Mouse (Mus musculus) frontal cortex, adult (tissue): ENCODE measurements at regions not wholly inside any gene's neighbourhood (a gene's known extent, or its start where the extent isn't known, plus 50 kb on each side); places are given as distances from the start of the nearest gene placed in this dataset.
"Not testable (repeated sequence)": the region's sequence is repeated elsewhere in the genome, so short reads cannot be mapped to it uniquely, and the experiment has no call there.

Source experiments
- ATAC-seq: cut with Nextera tagmentation; 2 replicates; pipeline ENCODE4 v1.9.2; 2017; ENCODE audit warnings: mild to moderate bottlenecking, moderate library complexity, mixed read lengths; ENCODE audit not compliant: low TSS enrichment

- ATAC-seq = no peak
Observed at GRCm38 (mm10) chr8:126877039-126877365, 68.6 kb downstream of the Tomm20 start.

DNA sequence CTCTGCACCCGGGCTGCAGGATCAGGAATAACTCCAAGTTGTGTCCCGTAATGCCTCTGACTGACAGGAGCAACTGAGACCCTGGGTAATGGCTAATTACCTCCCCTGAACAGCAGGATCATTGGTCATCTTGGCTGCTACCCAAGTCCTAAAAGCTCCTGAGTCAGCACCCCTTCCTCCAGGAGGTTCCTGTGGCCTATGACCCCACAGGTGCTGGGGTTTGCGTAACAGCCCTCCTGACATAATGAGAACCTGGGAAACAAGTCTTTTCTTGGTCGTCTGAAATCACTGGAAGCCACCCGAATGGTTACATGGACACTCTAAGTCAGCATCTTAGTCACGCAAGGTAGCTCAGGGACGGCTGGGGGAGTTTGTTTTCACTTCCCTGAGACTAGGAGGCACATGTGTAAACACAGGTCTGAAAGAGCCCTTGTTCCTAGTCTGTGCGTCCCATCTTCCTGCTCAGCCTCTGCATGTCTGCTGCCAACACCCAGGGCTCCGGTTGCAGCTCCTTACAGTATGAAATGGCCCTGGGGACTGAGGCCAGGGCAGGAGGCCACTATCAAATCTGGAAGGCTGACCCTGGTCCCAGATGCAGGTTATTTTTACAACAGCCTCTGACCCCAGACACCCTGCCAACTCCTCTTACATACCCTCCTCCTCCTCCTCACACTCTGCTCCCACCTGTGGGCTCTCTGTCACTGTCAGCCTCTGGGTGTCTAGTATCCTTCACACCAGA, 69.2 kb downstream of the Tomm20 start:
- no peak for ATAC-seq

- ATAC-seq = no peak
Observed at GRCm38 (mm10) chr8:126875491-126876155, 70.0 kb downstream of the Tomm20 start.

GRCm38 (mm10) chr8:126874846-126875245, 70.8 kb downstream of the Tomm20 start:
- ATAC-seq = no peak

DNA sequence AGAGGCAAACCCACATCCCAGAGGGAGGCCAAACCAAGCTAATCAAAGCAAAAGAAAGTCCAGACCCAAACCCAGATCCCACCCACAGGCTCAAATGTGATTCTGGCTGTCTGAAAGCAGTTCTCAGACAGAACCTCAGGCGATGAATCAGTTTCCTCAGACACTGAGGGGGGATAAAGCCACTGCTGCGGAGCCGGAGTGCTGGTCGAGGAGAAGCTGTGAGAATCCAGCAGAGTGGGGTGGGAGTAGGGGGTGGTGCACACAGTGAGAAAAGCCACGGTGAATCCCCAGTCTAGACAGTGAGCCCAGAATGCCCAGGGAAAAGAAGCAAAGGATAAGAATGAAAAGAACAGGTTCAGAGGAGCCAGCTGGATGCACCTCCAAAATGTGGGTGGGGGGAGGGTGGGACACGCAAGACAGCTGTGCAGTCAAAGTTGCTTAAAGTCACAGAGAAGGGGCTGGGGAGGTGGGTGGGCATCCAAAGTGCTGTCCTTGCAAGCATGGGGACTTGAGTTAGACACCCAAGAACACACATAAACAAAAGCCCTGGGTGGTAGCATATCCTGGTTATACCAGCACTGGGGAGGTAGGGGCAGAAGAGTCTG, 71.4 kb downstream of the Tomm20 start:
- no peak for ATAC-seq

DNA sequence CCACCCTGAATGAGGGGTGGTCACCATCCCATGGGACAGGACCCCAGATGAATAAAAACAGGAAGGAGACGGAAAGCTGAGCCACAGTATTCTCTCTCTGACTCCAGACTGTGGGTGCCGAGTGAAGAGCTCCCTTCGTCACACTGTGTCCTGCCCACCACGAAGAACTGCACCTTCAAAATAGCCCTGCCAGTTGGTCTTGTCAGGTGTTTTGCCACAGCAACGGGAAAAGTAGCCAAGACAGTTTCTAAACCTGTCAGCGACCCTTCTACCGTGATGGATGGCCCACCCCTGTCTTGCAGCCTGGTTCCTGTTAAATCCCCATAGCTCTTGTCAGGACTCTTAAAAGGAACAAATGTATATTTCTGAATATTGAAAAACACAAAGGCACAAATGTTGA, 72.3 kb downstream of the Tomm20 start:
- no peak for ATAC-seq

- ATAC-seq = peak; percentile 21; the same call in 1 of the 2 replicates
Observed at GRCm38 (mm10) chr8:126872574-126872973, 73.1 kb downstream of the Tomm20 start.

- ATAC-seq = peak; percentile 62
Observed at GRCm38 (mm10) chr8:126872133-126872532, 73.5 kb downstream of the Tomm20 start.

DNA sequence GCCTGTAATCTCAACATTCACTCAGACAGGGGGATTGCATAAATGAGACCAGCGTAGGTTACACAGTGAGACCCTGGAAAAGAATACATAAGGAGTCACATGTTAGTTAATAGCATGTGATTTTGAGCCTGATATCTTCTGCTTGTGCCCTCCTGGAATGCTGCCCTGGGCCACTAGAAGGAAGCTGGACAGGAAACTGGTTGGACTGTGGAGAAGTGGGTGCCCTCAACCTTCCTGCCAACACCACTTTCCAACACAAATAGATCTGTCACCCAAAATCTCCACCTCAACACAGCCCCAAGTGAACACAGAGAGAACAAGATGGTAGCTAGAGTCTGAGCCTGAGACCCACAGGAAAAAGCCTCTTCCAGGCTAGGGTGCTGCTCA, 76.2 kb downstream of the Tomm20 start:
- no peak for ATAC-seq

GRCm38 (mm10) chr8:126868831-126869463, 76.7 kb downstream of the Tomm20 start:
- ATAC-seq = no peak

DNA sequence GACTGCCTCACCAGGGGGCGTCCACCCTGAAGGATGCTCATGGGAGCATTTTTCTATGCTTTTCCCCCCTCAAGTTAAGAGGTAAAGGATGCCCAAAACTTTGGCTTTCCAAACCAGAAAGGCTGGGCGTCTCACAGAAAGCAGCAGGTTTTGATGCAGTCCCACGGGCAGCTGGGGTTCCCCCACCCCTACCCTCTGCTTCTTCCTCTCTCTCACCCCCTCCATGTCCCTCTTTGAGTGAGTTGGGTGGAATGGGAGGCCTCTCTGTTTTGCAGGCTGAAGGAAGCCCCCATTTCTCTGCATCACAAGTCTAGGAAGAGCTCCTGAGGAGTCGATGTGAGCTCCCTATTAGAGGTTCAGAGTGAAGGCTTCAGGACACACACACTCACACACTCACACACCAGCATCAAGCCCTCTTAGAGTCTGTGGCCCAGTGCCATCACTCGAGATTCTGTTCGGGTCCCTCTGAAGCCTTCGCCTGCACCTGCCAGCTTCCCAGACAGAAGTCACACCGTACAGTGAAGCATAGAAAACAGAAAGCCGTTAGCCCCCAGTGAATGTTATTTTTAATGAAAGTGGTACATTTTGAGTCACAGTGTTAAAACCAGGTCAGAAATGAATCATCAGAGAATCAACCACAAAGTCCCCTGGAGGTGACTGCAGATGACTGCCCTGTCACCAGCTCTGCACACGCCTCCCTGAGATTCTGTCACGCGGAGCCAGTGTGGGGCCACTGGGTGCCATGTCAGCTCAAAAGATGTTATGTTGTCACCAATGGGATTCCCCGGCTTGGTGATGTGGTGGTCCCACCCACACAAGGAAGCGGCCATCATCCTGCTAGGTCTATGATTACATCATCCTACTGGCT, 78.3 kb downstream of the Tomm20 start:
- no peak for ATAC-seq

DNA sequence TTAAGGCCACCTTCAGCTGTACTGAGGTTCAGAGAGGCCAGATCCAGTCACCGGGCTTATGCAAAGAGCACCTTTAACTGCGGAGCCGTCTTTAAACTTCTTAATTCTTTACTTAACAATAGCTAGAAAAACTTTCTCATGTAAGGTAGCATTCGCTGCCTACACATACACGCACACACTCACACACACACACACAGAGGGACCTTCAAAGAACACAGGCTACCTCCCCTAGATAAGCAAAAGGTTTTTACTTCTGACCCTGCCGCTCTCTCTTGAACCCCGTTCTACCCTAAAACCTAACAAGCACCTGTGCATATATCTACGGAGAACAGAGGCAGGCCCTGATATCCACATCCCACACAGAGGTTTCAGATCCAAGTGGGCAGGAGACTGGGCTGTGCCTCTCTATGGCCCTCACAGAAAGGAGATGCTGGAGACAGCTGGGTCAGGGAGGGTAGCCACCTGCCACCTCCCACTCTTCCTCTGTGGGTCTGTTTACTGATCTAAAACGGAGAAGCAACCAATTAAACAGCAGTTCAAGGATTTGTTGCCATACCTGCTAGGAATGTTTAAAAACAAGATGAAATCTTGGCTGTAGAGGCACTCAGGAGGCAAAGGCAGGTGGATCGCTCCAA, 81.2 kb downstream of the Tomm20 start:
- ATAC-seq = no peak

GRCm38 (mm10) chr8:126863661-126864060, 82.0 kb downstream of the Tomm20 start:
- not testable (repeated sequence) for ATAC-seq

GRCm38 (mm10) chr8:126861754-126862153, 83.9 kb downstream of the Tomm20 start:
- ATAC-seq = no peak

- ATAC-seq = no peak
Observed at GRCm38 (mm10) chr8:126860630-126861029, 85.0 kb downstream of the Tomm20 start.

GRCm38 (mm10) chr8:126859706-126860424, 85.8 kb downstream of the Tomm20 start:
- ATAC-seq = no peak

GRCm38 (mm10) chr8:126857307-126858203, 88.1 kb downstream of the Tomm20 start:
- ATAC-seq = no peak

DNA sequence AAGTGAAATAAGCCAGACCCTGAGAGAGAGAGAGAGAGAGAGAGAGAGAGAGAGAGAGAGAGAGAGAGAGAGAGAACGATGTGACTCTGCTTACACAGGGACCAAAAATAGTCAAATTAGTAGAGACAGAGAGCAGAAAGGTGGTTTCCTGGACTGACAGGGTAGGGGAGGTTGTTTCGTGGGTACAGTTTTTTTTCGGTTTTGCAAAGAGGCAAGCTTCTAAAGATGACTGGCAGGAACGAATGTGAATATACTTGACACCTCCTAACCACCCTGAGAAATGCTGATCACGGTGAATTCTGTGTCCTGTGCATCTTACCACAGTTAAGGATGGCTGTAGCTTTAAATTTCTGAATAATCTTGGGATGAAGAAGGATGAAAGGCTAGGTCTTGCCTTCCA, 89.7 kb downstream of the Tomm20 start:
- no peak for ATAC-seq

- ATAC-seq = no peak
Observed at GRCm38 (mm10) chr8:126855056-126855609, 90.5 kb downstream of the Tomm20 start.
